Mouse (Mus musculus) neural tube, embryonic 12.5 days (tissue): ENCODE data around the gene Eif4b. TPM values are rescaled to one million over a fixed set of nuclear protein-coding genes. Genes with fewer than 3 reads are reported as not detected.

Experiments used
- ATAC-seq: fragments of 200-750 bp; cut with Nextera tagmentation; 2 replicates; pipeline ENCODE4 v1.8.0; 2017; ENCODE audit warnings: low read depth, mild to moderate bottlenecking, moderate TSS enrichment, moderate library complexity; ENCODE audit not compliant: low FRiP score
- H3K27ac ChIP-seq: fragments of 300-500 bp; sonication (generic); 2 replicates; pipeline ENCODE4 v1.5.1; 2016
- H3K27me3 ChIP-seq: fragments of 300-500 bp; sonication (generic); replicated peaks from 2 replicates; pipeline ENCODE4 v1.6.1; 2016; ENCODE audit warnings: mild to moderate bottlenecking
- H3K36me3 ChIP-seq: fragments of 300-500 bp; sonication (generic); 2 replicates; pipeline ENCODE4 v1.6.1; 2016; ENCODE audit warnings: mild to moderate bottlenecking
- H3K4me1 ChIP-seq: fragments of 300-500 bp; sonication (generic); 2 replicates; pipeline ENCODE4 v1.6.1; 2016
- H3K4me2 ChIP-seq: fragments of 300-500 bp; sonication (generic); replicated peaks from 2 replicates; pipeline ENCODE4 v1.6.1; 2016; ENCODE audit warnings: mild to moderate bottlenecking
- H3K4me3 ChIP-seq: fragments of 300-500 bp; sonication (generic); 2 replicates; pipeline ENCODE4 v1.5.1; 2016
- H3K9ac ChIP-seq: fragments of 300-500 bp; sonication (generic); 2 replicates; pipeline ENCODE4 v1.6.1; 2016; ENCODE audit warnings: mild to moderate bottlenecking
- H3K9me3 ChIP-seq: fragments of 300-500 bp; sonication (generic); 2 replicates; pipeline ENCODE4 v1.6.1; 2016; ENCODE audit warnings: mild to moderate bottlenecking
- WGBS: fragments of 180-500 bp; shearing (Covaris S2); methylation state at CpG from one replicate; pipeline ENCODE4 v1.1.7; 2016; 5-methylcytosine and 5-hydroxymethylcytosine counted together
- polyA plus RNA-seq: library from polyadenylated mRNA; unstranded; fragments of >200 nt; fragmentation: Nextera tagmentation; extraction: Ambion mirVana; gene quantifications from 2 replicates; pipeline ENCODE4 v1.2.1, GENCODE M21; 2016

The Eif4b gene
- polyA plus RNA-seq, 1 experiment from 2014 or later, result 92.3 TPM

- 4% methylated on average over 38 of the region's 38 CpGs for WGBS
- Histone ChIP-seq H3K27me3 (peaks cover 42% of the 10 kb centered on the region), H3K36me3 (no peaks in the 10 kb centered on the region), H3K9me3 (no peaks in the 10 kb centered on the region), H3K4me2 (peak overlapping the region; percentile 61), H3K27ac (no peak overlapping the region), H3K4me1 (peaks cover 38% of the 10 kb centered on the region), H3K4me3 (peak overlapping the region; percentile 27), H3K9ac (0 out of 2 replicates have a peak overlapping the region, but pooled peaks have one; percentile 17)
- ATAC-seq, result no peak
Observed at GRCm38 (mm10) chr15:102106754-102107456, 33.3 kb downstream of the Eif4b start.

GRCm38 (mm10) chr15:102107689-102108573 lies 34.4 kb downstream of the Eif4b start:
- peak overlapping the region; percentile 61 for H3K4me2 ChIP-seq
- no peak overlapping the region for H3K27ac ChIP-seq
- H3K4me3 ChIP-seq, result no peak overlapping the region
- 38% methylated on average over 13 of the region's 13 CpGs for WGBS
- H3K27me3 ChIP-seq, result peaks cover 34% of the 10 kb centered on the region
- no peak for ATAC-seq
- H3K36me3 ChIP-seq, result no peaks in the 10 kb centered on the region
- peaks cover 28% of the 10 kb centered on the region for H3K4me1 ChIP-seq
- 0 out of 2 replicates have a peak overlapping the region, but pooled peaks have one; percentile 17 for H3K9ac ChIP-seq
- no peaks in the 10 kb centered on the region for H3K9me3 ChIP-seq

- Histone ChIP-seq H3K27me3 (peaks cover 31% of the 10 kb centered on the region), H3K9ac (no peak overlapping the region), H3K36me3 (no peaks in the 10 kb centered on the region), H3K4me1 (peaks cover 18% of the 10 kb centered on the region), H3K4me2 (no peak overlapping the region), H3K4me3 (no peak overlapping the region), H3K27ac (no peak overlapping the region), H3K9me3 (no peaks in the 10 kb centered on the region)
- ATAC-seq, result no peak
- 51% methylated on average over 18 of the region's 18 CpGs for WGBS
Observed at GRCm38 (mm10) chr15:102108651-102109525, 35.3 kb downstream of the Eif4b start.

- H3K9me3 ChIP-seq, result no peaks in the 10 kb centered on the region
- peaks cover 2% of the 10 kb centered on the region; the same call in 1 of the 2 replicates for H3K36me3 ChIP-seq
- H3K4me2 ChIP-seq, result no peak overlapping the region
- H3K27ac ChIP-seq, result no peak overlapping the region
- H3K4me1 ChIP-seq, result peaks cover 13% of the 10 kb centered on the region
- H3K27me3 ChIP-seq, result peaks cover 27% of the 10 kb centered on the region
- no peak overlapping the region for H3K4me3 ChIP-seq
- H3K9ac ChIP-seq, result no peak overlapping the region
- ATAC-seq, result no peak
- WGBS, result 96% methylated on average over 7 of the region's 7 CpGs
Observed at GRCm38 (mm10) chr15:102110271-102110670, 36.7 kb downstream of the Eif4b start.

- H3K27me3 ChIP-seq, result peaks cover 20% of the 10 kb centered on the region
- 82% methylated on average over 29 of the region's 29 CpGs for WGBS
- 0 out of 2 replicates have a peak overlapping the region, but pooled peaks have one; percentile 10 for H3K9ac ChIP-seq
- H3K36me3 ChIP-seq, result peaks cover 8% of the 10 kb centered on the region
- ATAC-seq, result no peak
- H3K4me3 ChIP-seq, result no peak overlapping the region
- no peak overlapping the region for H3K27ac ChIP-seq
- H3K4me1 ChIP-seq, result peaks cover 13% of the 10 kb centered on the region
- no peaks in the 10 kb centered on the region for H3K9me3 ChIP-seq
- H3K4me2 ChIP-seq, result no peak overlapping the region
Observed at GRCm38 (mm10) chr15:102110701-102111494, 37.3 kb downstream of the Eif4b start.

GRCm38 (mm10) chr15:102111495-102111829 lies 37.9 kb downstream of the Eif4b start:
- H3K4me3 ChIP-seq, result no peak overlapping the region
- H3K4me2 ChIP-seq, result no peak overlapping the region
- no peaks in the 10 kb centered on the region for H3K9me3 ChIP-seq
- 84% methylated on average over 11 of the region's 11 CpGs for whole genome bisulfite sequencing
- 0 out of 2 replicates have a peak overlapping the region, but pooled peaks have one; percentile 10 for H3K9ac ChIP-seq
- peaks cover 13% of the 10 kb centered on the region for H3K4me1 ChIP-seq
- no peak for ATAC-seq
- no peak overlapping the region for H3K27ac ChIP-seq
- peaks cover 13% of the 10 kb centered on the region for H3K36me3 ChIP-seq
- peaks cover 15% of the 10 kb centered on the region for H3K27me3 ChIP-seq

- no peak for ATAC-seq
- H3K4me1 ChIP-seq, result peaks cover 7% of the 10 kb centered on the region
- peaks cover 7% of the 10 kb centered on the region for H3K27me3 ChIP-seq
- H3K4me2 ChIP-seq, result no peak overlapping the region
- peaks cover 21% of the 10 kb centered on the region for H3K36me3 ChIP-seq
- no peak overlapping the region for H3K9ac ChIP-seq
- WGBS, result 88% methylated on average over 6 of the region's 6 CpGs
- no peaks in the 10 kb centered on the region for H3K9me3 ChIP-seq
- H3K4me3 ChIP-seq, result no peak overlapping the region
- no peak overlapping the region for H3K27ac ChIP-seq
Observed at GRCm38 (mm10) chr15:102112181-102112580, 38.6 kb downstream of the Eif4b start.

- H3K9ac ChIP-seq, result no peak overlapping the region
- no peaks in the 10 kb centered on the region for H3K9me3 ChIP-seq
- no peak for ATAC-seq
- H3K36me3 ChIP-seq, result peaks cover 27% of the 10 kb centered on the region
- WGBS, result 79% methylated on average over 8 of the region's 8 CpGs
- no peak overlapping the region for H3K4me2 ChIP-seq
- H3K27me3 ChIP-seq, result peaks cover 1% of the 10 kb centered on the region; the same call in 1 of the 2 replicates
- no peak overlapping the region for H3K4me3 ChIP-seq
- H3K27ac ChIP-seq, result no peak overlapping the region
- H3K4me1 ChIP-seq, result 0 out of 2 replicates have a peak, but pooled peaks cover under 1% of the 10 kb centered on the region
Observed at GRCm38 (mm10) chr15:102112827-102113226, 39.3 kb downstream of the Eif4b start.

GRCm38 (mm10) chr15:102113674-102114073 lies 40.1 kb downstream of the Eif4b start:
- WGBS, result 82% methylated on average over 4 of the region's 4 CpGs

GRCm38 (mm10) chr15:102114651-102115260 lies 41.2 kb downstream of the Eif4b start:
- Histone ChIP-seq H3K9ac (no peak overlapping the region), H3K4me2 (no peak overlapping the region), H3K4me1 (no peaks in the 10 kb centered on the region), H3K9me3 (no peaks in the 10 kb centered on the region), H3K27me3 (no peaks in the 10 kb centered on the region), H3K4me3 (no peak overlapping the region), H3K27ac (no peak overlapping the region), H3K36me3 (peaks cover 45% of the 10 kb centered on the region)
- WGBS, result 87% methylated on average over 7 of the region's 7 CpGs
- no peak for ATAC-seq

More at GRCm38 (mm10) chr15:102113674-102114073, 40.1 kb downstream of the Eif4b start:
- Histone ChIP-seq H3K4me3 (no peak overlapping the region), H3K4me2 (no peak overlapping the region), H3K4me1 (no peaks in the 10 kb centered on the region), H3K27me3 (no peaks in the 10 kb centered on the region), H3K27ac (no peak overlapping the region), H3K9ac (no peak overlapping the region), H3K9me3 (no peaks in the 10 kb centered on the region), H3K36me3 (peaks cover 36% of the 10 kb centered on the region)
- no peak for ATAC-seq
